17 mouse cellular contexts compared by ENCODE assay signal in the genomic region with DNA sequence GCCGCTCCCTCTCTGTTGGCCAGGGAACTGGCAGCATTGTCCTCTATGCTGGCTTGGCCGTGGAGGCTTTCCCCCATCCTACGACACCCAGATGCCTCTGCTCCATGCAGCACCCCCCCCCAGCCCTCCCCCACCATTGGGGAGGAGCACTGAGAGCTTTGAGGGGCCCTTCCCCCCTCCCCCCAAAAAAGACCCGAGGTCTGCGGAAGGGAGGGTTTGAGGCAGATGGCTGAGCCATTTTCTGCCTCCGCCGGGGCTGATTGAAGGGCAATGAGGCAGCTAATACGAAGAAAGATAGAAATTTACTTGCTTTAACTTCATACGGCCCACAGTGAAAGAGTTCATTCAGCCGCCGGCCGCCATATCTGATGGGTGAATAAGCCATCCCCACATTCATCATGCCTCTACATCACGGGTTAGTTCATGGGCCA. TPM values are rescaled to one million over a fixed set of nuclear protein-coding genes. Genes with fewer than 3 reads are reported as not detected.
DNase-seq lines count a peak whose midpoint lies in the region; ATAC-seq and TF ChIP-seq lines count a peak whose summit lies in the region.
"Had no signal": no experiment of that assay in that cellular context is flagged by ENCODE, and none has a peak within 500 bp of the region (broad histone marks: within the 10 kb centered on the region; RNA-seq: fewer than 3 reads in every experiment).

No protein-coding gene starts in this region.

- 18% methylated on average over 12 of the region's 13 CpGs for WGBS in forebrain, embryonic 11.5 days
- 9% methylated on average over 13 of the region's 13 CpGs for WGBS in forebrain, embryonic 15.5 days
- 11% methylated on average over 13 of the region's 13 CpGs for WGBS in forebrain, embryonic 13.5 days
- 11% methylated on average over 13 of the region's 13 CpGs for WGBS in neural tube, embryonic 14.5 days
- WGBS in thymus, adult 2 months = 91% methylated on average over 13 of the region's 13 CpGs

- peaks cover 50% of the 10 kb centered on the region for H3K4me1 ChIP-seq in forebrain, embryonic 11.5 days (replicated peaks; ENCODE audit: control insufficient read depth, insufficient read depth, low read length)
- H3K4me1 ChIP-seq in forebrain, embryonic 15.5 days = peaks cover 69% of the 10 kb centered on the region
- peaks cover 73% of the 10 kb centered on the region for H3K4me1 ChIP-seq in forebrain, embryonic 13.5 days
- H3K4me1 ChIP-seq in neural tube, embryonic 14.5 days (ENCODE audit: control insufficient read depth, insufficient read depth, low read length) = peaks cover 37% of the 10 kb centered on the region
- H3K4me1 ChIP-seq in thymus, adult 2 months (replicated peaks; ENCODE audit: control insufficient read depth, insufficient read depth, low read length) = no peaks in the 10 kb centered on the region
- H3K4me1 ChIP-seq: liver, embryonic 15.5 days had no signal

- H3K4me2 ChIP-seq in forebrain, embryonic 11.5 days (ENCODE audit: low read depth, low read length, severe bottlenecking) = peak overlapping the region; percentile 32; the same call in 1 of the 2 replicates
- no peak overlapping the region; the same call in 1 of the 2 replicates for H3K4me2 ChIP-seq in forebrain, embryonic 15.5 days (replicated peaks)
- peak overlapping the region; percentile 39 for H3K4me2 ChIP-seq in forebrain, embryonic 13.5 days
- 0 out of 2 replicates have a peak overlapping the region, but pooled peaks have one; percentile 3 for H3K4me2 ChIP-seq in neural tube, embryonic 14.5 days (ENCODE audit: low read depth, low read length)
- H3K4me2 ChIP-seq: liver, embryonic 15.5 days had no signal

- no peaks in the 10 kb centered on the region; the same call in 1 of the 2 replicates for H3K9me3 ChIP-seq in forebrain, embryonic 11.5 days (ENCODE audit: control insufficient read depth, low read length)
- no peaks in the 10 kb centered on the region for H3K9me3 ChIP-seq in forebrain, embryonic 15.5 days
- H3K9me3 ChIP-seq in forebrain, embryonic 13.5 days (replicated peaks) = no peaks in the 10 kb centered on the region
- no peaks in the 10 kb centered on the region for H3K9me3 ChIP-seq in neural tube, embryonic 14.5 days (ENCODE audit: control insufficient read depth, low read length)
- H3K9me3 ChIP-seq: limb, embryonic 10.5 days; liver, embryonic 15.5 days had no signal

- H3K27me3 ChIP-seq in forebrain, embryonic 11.5 days (ENCODE audit: control insufficient read depth, insufficient read depth, low read length) = peaks cover 62% of the 10 kb centered on the region
- peaks cover 69% of the 10 kb centered on the region for H3K27me3 ChIP-seq in forebrain, embryonic 15.5 days
- H3K27me3 ChIP-seq in forebrain, embryonic 13.5 days = peaks cover 92% of the 10 kb centered on the region
- H3K27me3 ChIP-seq in neural tube, embryonic 14.5 days (ENCODE audit: control insufficient read depth, insufficient read depth, low read length) = peaks cover 27% of the 10 kb centered on the region
- H3K27me3 ChIP-seq in thymus, adult 2 months (ENCODE audit: control insufficient read depth, insufficient read depth, low read length) = no peaks in the 10 kb centered on the region
- H3K27me3 ChIP-seq: liver, embryonic 15.5 days had no signal

- TF ChIP-seq POLR2A in thymus, adult 2 months (IDR thresholded peaks at IDR 0.05; ENCODE audit: control insufficient read depth, extremely low read depth, insufficient read depth, low read length, poor library complexity) = no peak

- H3K27ac ChIP-seq in forebrain, embryonic 11.5 days (ENCODE audit: low read depth, low read length) = no peak overlapping the region
- H3K27ac ChIP-seq in forebrain, embryonic 15.5 days (replicated peaks) = no peak overlapping the region
- no peak overlapping the region; the same call in 1 of the 2 replicates for H3K27ac ChIP-seq in forebrain, embryonic 13.5 days
- no peak overlapping the region for H3K27ac ChIP-seq in neural tube, embryonic 14.5 days (ENCODE audit: low read depth, low read length)
- H3K27ac ChIP-seq in thymus, adult 2 months (ENCODE audit: control insufficient read depth, insufficient read depth, low read length) = no peak overlapping the region
- H3K27ac ChIP-seq: limb, embryonic 10.5 days; liver, embryonic 15.5 days had no signal

- H3K9ac ChIP-seq in forebrain, embryonic 11.5 days (ENCODE audit: low read length) = no peak overlapping the region
- H3K9ac ChIP-seq in forebrain, embryonic 15.5 days (replicated peaks) = no peak overlapping the region
- H3K9ac ChIP-seq in forebrain, embryonic 13.5 days = 0 out of 2 replicates have a peak overlapping the region, but pooled peaks have one; percentile 26
- no peak overlapping the region for H3K9ac ChIP-seq in neural tube, embryonic 14.5 days (replicated peaks; ENCODE audit: low read depth, low read length)
- H3K9ac ChIP-seq: liver, embryonic 15.5 days had no signal

- 0 out of 2 replicates have a peak, but pooled peaks have one; percentile 13 for ATAC-seq in forebrain, embryonic 11.5 days (replicated peaks; ENCODE audit: low FRiP score)
- no peak for ATAC-seq in forebrain, embryonic 15.5 days (replicated peaks)
- no peak for ATAC-seq in forebrain, embryonic 13.5 days
- peak; percentile 32; the same call in 1 of the 2 replicates for ATAC-seq in neural tube, embryonic 14.5 days (ENCODE audit: low read depth)

- H3K4me3 ChIP-seq in forebrain, embryonic 11.5 days (ENCODE audit: low read depth, low read length) = no peak overlapping the region
- H3K4me3 ChIP-seq in forebrain, embryonic 15.5 days = no peak overlapping the region
- H3K4me3 ChIP-seq in forebrain, embryonic 13.5 days = no peak overlapping the region
- no peak overlapping the region for H3K4me3 ChIP-seq in neural tube, embryonic 14.5 days (ENCODE audit: low read depth, low read length)
- H3K4me3 ChIP-seq in thymus, adult 2 months (ENCODE audit: control insufficient read depth, insufficient read depth, low read length) = no peak overlapping the region
- H3K4me3 ChIP-seq: limb, embryonic 10.5 days; liver, embryonic 15.5 days had no signal

- DNase-seq in forebrain, embryonic 11.5 days (ENCODE audit: low spot score) = peak; percentile 79
- DNase-seq in mesoderm, embryonic 11.5 days (ENCODE audit: low read depth, low spot score) = peak; percentile 85
- no peak for DNase-seq in thymus, adult 2 months
- DNase-seq in layer of hippocampus, postnatal 25 days (ENCODE audit: extremely low spot score in 1 of 2, low spot score in 1 of 2) = no peak
- no peak for DNase-seq in adrenal gland, adult 8-10 months
- DNase-seq: adrenal gland, postnatal 10 days; heart, adult 11 months; heart, postnatal 10 days; kidney, adult 18-20 months; layer of hippocampus, adult 9-11 months; lung, postnatal 4 days; right cerebral cortex, adult 18-20 months had no signal

- no peaks in the 10 kb centered on the region for H3K36me3 ChIP-seq in forebrain, embryonic 11.5 days (ENCODE audit: control insufficient read depth, insufficient read depth, low read length)
- no peaks in the 10 kb centered on the region for H3K36me3 ChIP-seq in forebrain, embryonic 15.5 days
- no peaks in the 10 kb centered on the region for H3K36me3 ChIP-seq in forebrain, embryonic 13.5 days (ENCODE audit: poor library complexity, severe bottlenecking)
- no peaks in the 10 kb centered on the region for H3K36me3 ChIP-seq in neural tube, embryonic 14.5 days (ENCODE audit: control insufficient read depth, insufficient read depth, low read length)
- no peaks in the 10 kb centered on the region for H3K36me3 ChIP-seq in thymus, adult 2 months (ENCODE audit: control insufficient read depth, insufficient read depth, low read length)
- H3K36me3 ChIP-seq: limb, embryonic 10.5 days had no signal

- TF ChIP-seq CTCF in thymus, adult 2 months (IDR thresholded peaks at IDR 0.05; ENCODE audit: borderline replicate concordance, control insufficient read depth, extremely low read depth, insufficient read depth, low read length, poor library complexity) = no peak

RNA-seq across cellular contexts. Expression of a gene that starts 25.1 kb away (rescaled TPM):
- 3.3 and 6.8 TPM in 2 replicates for polyA plus RNA-seq in forebrain, embryonic 11.5 days (2014; fragmentation: Nextera tagmentation; extraction: Ambion mirVana)
- 4.5 and 6.3 TPM in 2 replicates for polyA plus RNA-seq in forebrain, embryonic 15.5 days (2015; fragmentation: Nextera tagmentation; extraction: Ambion mirVana)
- 5.6 and 5.9 TPM in 2 replicates for polyA plus RNA-seq in forebrain, embryonic 13.5 days (2015; fragmentation: Nextera tagmentation; extraction: Ambion mirVana)
- 6.8 and 7.3 TPM in 2 replicates for polyA plus RNA-seq in neural tube, embryonic 14.5 days (2014; fragmentation: Nextera tagmentation; extraction: Ambion mirVana)
- 36.3 and 46.6 TPM in 2 replicates for polyA plus RNA-seq in thymus, adult 2 months (2012; rRNA removed)
- 10 to 100 TPM; 17.7 to 20.8 TPM for total RNA-seq in layer of hippocampus, postnatal 25 days (2021)
- total RNA-seq in adrenal gland, adult 8-10 months (2022) = 10 to 100 TPM; 23.3 to 46.1 (median 34.9) TPM

Comparison
In these comparisons a context has a peak if more than half of its experiments do, and no peak if none do; other contexts are left out.
1. ATAC-seq: peak in forebrain, embryonic 11.5 days (single experiment) and neural tube, embryonic 14.5 days (single experiment); none in forebrain, embryonic 15.5 days (single experiment) and forebrain, embryonic 13.5 days (single experiment).
2. DNase-seq: peak in forebrain, embryonic 11.5 days (single experiment) and mesoderm, embryonic 11.5 days (single experiment); none in thymus, adult 2 months (single experiment), layer of hippocampus, postnatal 25 days (0 of 2) and adrenal gland, adult 8-10 months (single experiment).